Mouse (Mus musculus) G1E (cell line): ENCODE results near the gene Ifi205.
"Not testable (repeated sequence)": the region's sequence is repeated elsewhere in the genome, so short reads cannot be mapped to it uniquely, and the experiment has no call there.

Experiments
- CTCF ChIP-seq: IDR thresholded peaks from 2 replicates; pipeline ENCODE4 v1.5.1; 2012; ENCODE audit warnings: low read depth, low read length, inconsistent platforms, mixed read lengths
- GATA1 ChIP-seq: IDR thresholded peaks from 2 replicates; pipeline ENCODE4 v1.6.1; 2012; ENCODE audit warnings: borderline replicate concordance, low read length, inconsistent platforms, mixed read lengths
- GATA2 ChIP-seq: IDR thresholded peaks from 2 replicates; pipeline ENCODE4 v1.6.1; 2012; ENCODE audit warnings: low read depth, low read length, inconsistent platforms, borderline replicate concordance
- POLR2AphosphoS5 ChIP-seq: IDR thresholded peaks from 2 replicates; pipeline ENCODE4 v1.6.1; 2012; ENCODE audit warnings: low read depth, low read length, inconsistent platforms; ENCODE audit not compliant: insufficient replicate concordance
- TAL1 ChIP-seq: conservative IDR thresholded peaks from 2 replicates; pipeline ENCODE4 v1.6.1; 2012; ENCODE audit warnings: low read depth, low read length, inconsistent platforms, mixed read lengths

- TF ChIP-seq CTCF, TAL1, POLR2AphosphoS5, GATA1, GATA2: not testable (repeated sequence)
Measured at GRCm38 (mm10) chr1:174004352-174005109, 27.1 kb downstream of the Ifi205 start.
